Mouse (Mus musculus) intestine, embryonic 16.5 days (tissue): ENCODE data around the gene Prss21. TPM values are rescaled to one million over a fixed set of nuclear protein-coding genes. Genes with fewer than 3 reads are reported as not detected.

Experiments
- ATAC-seq: fragments of 200-750 bp; cut with Nextera tagmentation; 2 replicates; pipeline ENCODE4 v1.8.0; 2017; ENCODE audit warnings: moderate TSS enrichment, moderate library complexity
- H3K27ac ChIP-seq: fragments of 300-500 bp; sonication (generic); 2 replicates; pipeline ENCODE4 v1.5.1; 2014; ENCODE audit warnings: mild to moderate bottlenecking, low read length
- H3K27me3 ChIP-seq: fragments of 300-500 bp; sonication (generic); replicated peaks from 2 replicates; pipeline ENCODE4 v1.6.1; 2014; ENCODE audit warnings: low read length, control low read depth, mixed read lengths; ENCODE audit not compliant: control insufficient read depth, insufficient read depth
- H3K36me3 ChIP-seq: fragments of 300-500 bp; sonication (generic); 2 replicates; pipeline ENCODE4 v1.6.1; 2014; ENCODE audit warnings: low read length, control low read depth; ENCODE audit not compliant: control insufficient read depth, insufficient read depth
- H3K4me1 ChIP-seq: fragments of 300-500 bp; sonication (generic); 2 replicates; pipeline ENCODE4 v1.6.1; 2014; ENCODE audit warnings: low read length, control low read depth, mixed read lengths; ENCODE audit not compliant: control insufficient read depth, insufficient read depth
- H3K4me2 ChIP-seq: fragments of 300-500 bp; sonication (generic); 2 replicates; pipeline ENCODE4 v1.6.1; 2014; ENCODE audit warnings: low read depth, low read length, control low read depth
- H3K4me3 ChIP-seq: fragments of 300-500 bp; sonication (generic); 2 replicates; pipeline ENCODE4 v1.5.1; 2014; ENCODE audit warnings: mild to moderate bottlenecking, low read length
- H3K9ac ChIP-seq: fragments of 300-500 bp; sonication (generic); 2 replicates; pipeline ENCODE4 v1.6.1; 2014; ENCODE audit warnings: low read depth, low read length
- H3K9me3 ChIP-seq: fragments of 300-500 bp; sonication (generic); 2 replicates; pipeline ENCODE4 v1.6.1; 2016; ENCODE audit warnings: low read length, control low read depth; ENCODE audit not compliant: control insufficient read depth
- WGBS: fragments of 180-500 bp; shearing (Covaris S2); extraction: QIAGEN DNeasy Blood & Tissue Kit; methylation state at CpG from one replicate; pipeline ENCODE4 v1.1.7; 2014; 5-methylcytosine and 5-hydroxymethylcytosine counted together
- polyA plus RNA-seq: library from polyadenylated mRNA; unstranded; fragments of >200 nt; fragmentation: Nextera tagmentation; extraction: Ambion mirVana; gene quantifications from 2 replicates; pipeline ENCODE4 v1.2.1, GENCODE M21; 2015

Gene Prss21
- polyA plus RNA-seq, 1 experiment from 2014 or later: not detected

- ATAC-seq: peak; percentile 95
- Histone ChIP-seq H3K4me2 (peak within 1 kb of the TSS; percentile 83), H3K27ac (peak within 1 kb of the TSS; percentile 94), H3K36me3 (no peaks in the 10 kb centered on the region), H3K9me3 (no peaks in the 10 kb centered on the region), H3K4me1 (peaks cover 8% of the 10 kb centered on the region; the same call in 1 of the 2 replicates), H3K9ac (peak within 1 kb of the TSS; percentile 89), H3K4me3 (peak within 1 kb of the TSS; percentile 84), H3K27me3 (no peaks in the 10 kb centered on the region; the same call in 1 of the 2 replicates)
- WGBS: 2% methylated on average over 24 of the region's 42 CpGs
These were observed 38.7 kb upstream of the Prss21 start, which contains the start of gene Elob for GRCm38 (mm10) chr17:23829064-23829619. Gene Elob (minus strand): TSS chr17:23829136.

- WGBS: 91% methylated on average over 1 of the region's 1 CpGs
- no peaks in the 10 kb centered on the region; the same call in 1 of the 2 replicates for H3K27me3 ChIP-seq
These were observed 36.7 kb upstream of the Prss21 start for GRCm38 (mm10) chr17:23831201-23831600.

GRCm38 (mm10) chr17:23836006-23836575 lies 31.8 kb upstream of the Prss21 start, which contains the start of gene Prss33:
Gene Prss33 (minus strand): TSS chr17:23836056.
- no peaks in the 10 kb centered on the region for H3K36me3 ChIP-seq
- no peak within 1 kb of the TSS for H3K4me2 ChIP-seq
- H3K27ac ChIP-seq: no peak within 1 kb of the TSS
- ATAC-seq: no peak
- H3K9me3 ChIP-seq: no peaks in the 10 kb centered on the region
- 69% methylated on average over 8 of the region's 8 CpGs for WGBS
- no peaks in the 10 kb centered on the region for H3K4me1 ChIP-seq
- H3K27me3 ChIP-seq: no peaks in the 10 kb centered on the region; the same call in 1 of the 2 replicates
- no peak within 1 kb of the TSS for H3K4me3 ChIP-seq
- H3K9ac ChIP-seq: no peak within 1 kb of the TSS; the same call in 1 of the 2 replicates

More at GRCm38 (mm10) chr17:23831201-23831600, 36.7 kb upstream of the Prss21 start:
- H3K4me3 ChIP-seq: no peak overlapping the region
- H3K4me2 ChIP-seq: no peak overlapping the region
- no peaks in the 10 kb centered on the region for H3K36me3 ChIP-seq
- no peak overlapping the region for H3K27ac ChIP-seq
- no peak for ATAC-seq
- H3K9me3 ChIP-seq: no peaks in the 10 kb centered on the region
- peaks cover 8% of the 10 kb centered on the region; the same call in 1 of the 2 replicates for H3K4me1 ChIP-seq
- H3K9ac ChIP-seq: no peak overlapping the region

- H3K4me2 ChIP-seq: no peak overlapping the region
- no peak overlapping the region for H3K4me3 ChIP-seq
- WGBS: 30% methylated on average over 4 of the region's 4 CpGs
- no peak overlapping the region for H3K9ac ChIP-seq
- H3K9me3 ChIP-seq: no peaks in the 10 kb centered on the region
- no peak overlapping the region for H3K27ac ChIP-seq
- no peaks in the 10 kb centered on the region for H3K27me3 ChIP-seq
- ATAC-seq: no peak
- no peaks in the 10 kb centered on the region for H3K36me3 ChIP-seq
- H3K4me1 ChIP-seq: no peaks in the 10 kb centered on the region; the same call in 1 of the 2 replicates
These were observed 26.7 kb upstream of the Prss21 start for GRCm38 (mm10) chr17:23841145-23841544.

GRCm38 (mm10) chr17:23843141-23843811 lies 24.6 kb upstream of the Prss21 start:
- Histone ChIP-seq H3K4me2 (peak overlapping the region; percentile 49), H3K9me3 (no peaks in the 10 kb centered on the region)
- peak; percentile 19; the same call in 1 of the 2 replicates for ATAC-seq

GRCm38 (mm10) chr17:23843812-23844273 lies 24.0 kb upstream of the Prss21 start, which contains the start of the genes Prss32 and Prss41:
Gene Prss32 (plus strand): TSS chr17:23843855.
Gene Prss41 (minus strand): TSS chr17:23844172.
- peak within 1 kb of the TSS; percentile 26 for H3K4me3 ChIP-seq
- no peaks in the 10 kb centered on the region for H3K36me3 ChIP-seq
- peak within 1 kb of the TSS; percentile 49 for H3K4me2 ChIP-seq
- no peak within 1 kb of the TSS for H3K27ac ChIP-seq
- H3K9me3 ChIP-seq: no peaks in the 10 kb centered on the region
- peak; percentile 47 for ATAC-seq
- peak within 1 kb of the TSS; percentile 29; the same call in 1 of the 2 replicates for H3K9ac ChIP-seq
- H3K4me1 ChIP-seq: no peaks in the 10 kb centered on the region; the same call in 1 of the 2 replicates
- H3K27me3 ChIP-seq: no peaks in the 10 kb centered on the region
- WGBS: 14% methylated on average over 19 of the region's 19 CpGs

More at GRCm38 (mm10) chr17:23843141-23843811, 24.6 kb upstream of the Prss21 start:
- Histone ChIP-seq H3K4me1 (no peaks in the 10 kb centered on the region; the same call in 1 of the 2 replicates), H3K27me3 (no peaks in the 10 kb centered on the region), H3K9ac (0 out of 2 replicates have a peak overlapping the region, but pooled peaks have one; percentile 29), H3K27ac (no peak overlapping the region), H3K4me3 (peak overlapping the region; percentile 26), H3K36me3 (no peaks in the 10 kb centered on the region)
- WGBS: 53% methylated on average over 23 of the region's 23 CpGs

GRCm38 (mm10) chr17:23850028-23850427 lies 17.8 kb upstream of the Prss21 start:
- H3K9me3 ChIP-seq: no peaks in the 10 kb centered on the region
- no peak overlapping the region for H3K4me2 ChIP-seq
- no peak overlapping the region for H3K9ac ChIP-seq
- H3K27ac ChIP-seq: no peak overlapping the region
- no peak overlapping the region for H3K4me3 ChIP-seq
- no peaks in the 10 kb centered on the region for H3K27me3 ChIP-seq
- H3K36me3 ChIP-seq: no peaks in the 10 kb centered on the region
- H3K4me1 ChIP-seq: 0 out of 2 replicates have a peak, but pooled peaks cover 2% of the 10 kb centered on the region
- WGBS: 65% methylated on average over 2 of the region's 2 CpGs
- no peak for ATAC-seq

- Histone ChIP-seq H3K4me3 (no peak overlapping the region), H3K4me2 (no peak overlapping the region), H3K36me3 (no peaks in the 10 kb centered on the region), H3K9ac (0 out of 2 replicates have a peak overlapping the region, but pooled peaks have one; percentile 28), H3K4me1 (0 out of 2 replicates have a peak, but pooled peaks cover 2% of the 10 kb centered on the region), H3K9me3 (no peaks in the 10 kb centered on the region), H3K27ac (peak overlapping the region; percentile 76), H3K27me3 (no peaks in the 10 kb centered on the region)
- ATAC-seq: peak; percentile 92
- 51% methylated on average over 18 of the region's 19 CpGs for WGBS
These were observed 16.8 kb upstream of the Prss21 start for GRCm38 (mm10) chr17:23850853-23851749.
